Mouse (Mus musculus): Measurements from ENCODE around the gene Foxc1.

DNA sequence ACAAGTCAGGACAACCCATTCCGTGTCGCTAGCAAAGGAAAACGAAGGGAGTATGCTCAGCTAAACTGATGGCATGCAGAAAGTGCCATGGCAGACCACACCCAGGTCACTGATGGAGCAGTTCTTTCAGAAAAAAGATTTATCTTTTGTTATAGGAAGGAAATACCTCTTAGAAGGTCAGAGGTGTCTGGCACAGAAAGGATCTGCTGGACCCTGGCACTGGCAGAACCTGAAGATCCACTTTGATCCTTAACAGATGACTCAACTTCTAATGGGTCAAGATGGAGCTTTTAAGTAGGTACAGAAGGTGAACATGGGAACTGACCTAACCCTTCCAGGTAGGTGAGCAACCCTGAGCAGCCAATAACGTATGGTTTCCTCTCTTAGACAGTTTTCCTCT is 29.4 kb downstream of the Foxc1 start:
- TF ChIP-seq CTCF (IDR thresholded peaks at IDR 0.05; ENCODE audit: low read depth) (no peak), EP300 (IDR thresholded peaks at IDR 0.05; ENCODE audit: low read depth) (no peak)

Measured in liver, embryonic 14.5 days (tissue).